In the genomic region with DNA sequence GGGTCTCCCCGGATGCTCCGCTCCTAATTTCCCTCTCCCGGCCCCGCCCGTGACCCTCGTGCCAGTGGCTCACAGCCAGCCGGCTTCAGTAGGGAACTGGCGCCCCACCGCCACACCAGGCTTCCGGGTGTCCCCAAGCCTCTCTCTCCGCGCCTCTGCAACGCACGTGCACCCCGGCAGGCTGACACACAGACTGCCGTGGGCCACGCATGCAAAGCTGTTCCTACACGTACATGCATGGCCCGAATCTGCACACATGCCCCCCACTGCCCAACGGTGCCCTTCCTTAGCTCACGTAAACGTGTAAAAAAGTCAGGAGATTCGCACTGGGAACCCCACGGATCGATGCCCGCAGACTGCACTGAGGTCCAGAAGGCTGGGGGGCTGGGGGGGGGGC, we compare ENCODE assay signal across 7 mouse cellular contexts. TPM values are rescaled to one million over a fixed set of nuclear protein-coding genes. Genes with fewer than 3 reads are reported as not detected.
DNase-seq lines count a peak whose midpoint lies in the region; ATAC-seq lines count a peak whose summit lies in the region.

No protein-coding gene starts in this region.

- no peaks in the 10 kb centered on the region for H3K27me3 ChIP-seq in intestine, embryonic 14.5 days (replicated peaks; ENCODE audit: control insufficient read depth, insufficient read depth, low read length)
- no peaks in the 10 kb centered on the region; the same call in none of the 2 replicates for H3K27me3 ChIP-seq in limb, embryonic 13.5 days
- peaks cover 17% of the 10 kb centered on the region for H3K27me3 ChIP-seq in midbrain, embryonic 13.5 days

- H3K9me3 ChIP-seq in intestine, embryonic 14.5 days (ENCODE audit: control insufficient read depth, low read length), result no peaks in the 10 kb centered on the region
- no peaks in the 10 kb centered on the region for H3K9me3 ChIP-seq in limb, embryonic 13.5 days
- no peaks in the 10 kb centered on the region for H3K9me3 ChIP-seq in midbrain, embryonic 13.5 days

- peak overlapping the region; percentile 86 for H3K27ac ChIP-seq in intestine, embryonic 14.5 days (ENCODE audit: low read depth)
- H3K27ac ChIP-seq in limb, embryonic 13.5 days, result peak overlapping the region; percentile 77; the same call in 1 of the 2 replicates
- H3K27ac ChIP-seq in midbrain, embryonic 13.5 days, result no peak overlapping the region

- under 1% methylated on average over 26 of the region's 26 CpGs for WGBS in intestine, embryonic 14.5 days
- 0% methylated on average over 26 of the region's 26 CpGs for WGBS in limb, embryonic 13.5 days
- WGBS in midbrain, embryonic 13.5 days, result 0% methylated on average over 26 of the region's 26 CpGs

- H3K36me3 ChIP-seq in intestine, embryonic 14.5 days (ENCODE audit: control insufficient read depth, insufficient read depth, low read length), result peaks cover 25% of the 10 kb centered on the region
- H3K36me3 ChIP-seq in limb, embryonic 13.5 days, result peaks cover 25% of the 10 kb centered on the region
- H3K36me3 ChIP-seq in midbrain, embryonic 13.5 days, result peaks cover 20% of the 10 kb centered on the region

- peak overlapping the region; percentile 92 for H3K9ac ChIP-seq in intestine, embryonic 14.5 days (ENCODE audit: low read length)
- H3K9ac ChIP-seq in limb, embryonic 13.5 days, result peak overlapping the region; percentile 88
- peak overlapping the region; percentile 76 for H3K9ac ChIP-seq in midbrain, embryonic 13.5 days (replicated peaks)

- ATAC-seq in intestine, embryonic 14.5 days (replicated peaks; ENCODE audit: low FRiP score, low TSS enrichment, low read depth), result 0 out of 2 replicates have a peak, but pooled peaks have one; percentile 11
- peak; percentile 25; the same call in 1 of the 2 replicates for ATAC-seq in limb, embryonic 13.5 days (ENCODE audit: low FRiP score, low read depth)
- ATAC-seq in midbrain, embryonic 13.5 days, result peak; percentile 14; the same call in 1 of the 2 replicates

- H3K4me3 ChIP-seq in intestine, embryonic 14.5 days (ENCODE audit: low read depth, low read length), result peak overlapping the region; percentile 94
- peak overlapping the region; percentile 82 for H3K4me3 ChIP-seq in limb, embryonic 13.5 days
- H3K4me3 ChIP-seq in midbrain, embryonic 13.5 days (replicated peaks), result peak overlapping the region; percentile 64

- H3K4me1 ChIP-seq in intestine, embryonic 14.5 days (replicated peaks; ENCODE audit: control insufficient read depth, insufficient read depth, low read length), result peaks cover 37% of the 10 kb centered on the region
- H3K4me1 ChIP-seq in limb, embryonic 13.5 days, result peaks cover 25% of the 10 kb centered on the region
- H3K4me1 ChIP-seq in midbrain, embryonic 13.5 days (replicated peaks), result peaks cover 31% of the 10 kb centered on the region

- DNase-seq in adrenal gland, adult 18-20 months (ENCODE audit: low spot score in 2 of 2), result peak; percentile 58 to 64
- DNase-seq in cerebellum, postnatal 36 days, result peak; percentile 26 to 29
- peak; percentile 42 to 72 for DNase-seq in gastrocnemius, postnatal 4 days (ENCODE audit: low spot score in 2 of 2)
- peak; percentile 80 for DNase-seq in intestine, embryonic 14.5 days (ENCODE audit: low spot score)
- DNase-seq in spleen, postnatal 10 days (ENCODE audit: low spot score in 2 of 2), result peak; percentile 78 to 80

- H3K4me2 ChIP-seq in intestine, embryonic 14.5 days (ENCODE audit: low read length), result peak overlapping the region; percentile 89
- H3K4me2 ChIP-seq in limb, embryonic 13.5 days (replicated peaks), result peak overlapping the region; percentile 98
- peak overlapping the region; percentile 88 for H3K4me2 ChIP-seq in midbrain, embryonic 13.5 days (replicated peaks)

RNA-seq across cellular contexts. Expression of a gene that starts 0.9 kb away (rescaled TPM):
- total RNA-seq in adrenal gland, adult 18-20 months (2021), result 10 to 100 TPM; 45.7 to 53.6 TPM
- 10 to 100 TPM; 12.7 to 14.8 TPM for total RNA-seq in gastrocnemius, postnatal 4 days (2021)
- 41.2 and 42.1 TPM in 2 replicates for polyA plus RNA-seq in intestine, embryonic 14.5 days (2014; fragmentation: Nextera tagmentation; extraction: Ambion mirVana)
- polyA plus RNA-seq in limb, embryonic 13.5 days (2015; fragmentation: Nextera tagmentation; extraction: Ambion mirVana), result 16.5 and 17.6 TPM in 2 replicates
- 4.4 and 5.6 TPM in 2 replicates for polyA plus RNA-seq in midbrain, embryonic 13.5 days (2015; fragmentation: Nextera tagmentation; extraction: Ambion mirVana)

RNA-seq across cellular contexts. Expression of a gene that starts 25.2 kb away (rescaled TPM):
- total RNA-seq in adrenal gland, adult 18-20 months (2021), result not detected
- total RNA-seq in gastrocnemius, postnatal 4 days (2021), result not detected
- not detected in 2 replicates for polyA plus RNA-seq in intestine, embryonic 14.5 days (2014; fragmentation: Nextera tagmentation; extraction: Ambion mirVana)
- not detected in 2 replicates for polyA plus RNA-seq in limb, embryonic 13.5 days (2015; fragmentation: Nextera tagmentation; extraction: Ambion mirVana)
- polyA plus RNA-seq in midbrain, embryonic 13.5 days (2015; fragmentation: Nextera tagmentation; extraction: Ambion mirVana), result not detected in 2 replicates

Comparison
In these comparisons a context has a peak if more than half of its experiments do, and no peak if none do; other contexts are left out.
1. DNase-seq: peak in every context shown above with its lines; median percentile 80 in intestine, embryonic 14.5 days; 79 in spleen, postnatal 10 days; 61 in adrenal gland, adult 18-20 months; 57 in gastrocnemius, postnatal 4 days; 28 in cerebellum, postnatal 36 days.